Comparison of ENCODE assay signal across 8 mouse cellular contexts in genomic region chr11:78094504-78095143, GRCm38 (mm10). TPM values are rescaled to one million over a fixed set of nuclear protein-coding genes. Genes with fewer than 3 reads are reported as not detected.
A peak's percentile ranks its signal among the peaks of the same experiment; 100 is the strongest.
DNase-seq lines count a peak whose midpoint lies in the region; ATAC-seq lines count a peak whose summit lies in the region.

Fam222b (plus strand) TSS chr11:78094660.

- peak within 1 kb of the TSS; percentile 97 for H3K4me3 ChIP-seq in megakaryocyte, embryonic 14.5 days (replicated peaks)

- H3K4me1 ChIP-seq in megakaryocyte, embryonic 14.5 days: peaks cover 38% of the 10 kb centered on the region

- peak; percentile 93 for DNase-seq in ZHBTc4 (ENCODE audit: low read depth, low spot score)
- DNase-seq in gastrocnemius, adult 8-10 months (ENCODE audit: low spot score in 2 of 2): peak; percentile 85 to 93
- peak; percentile 57 for DNase-seq in hindlimb bud, embryonic 11.5 days (ENCODE audit: extremely low spot score, low read depth, low spot score)
- DNase-seq in left cerebral cortex, adult 8-10 months (ENCODE audit: low spot score in 2 of 2): peak; percentile 76 to 88
- DNase-seq in right cerebral cortex, postnatal 10 days (ENCODE audit: low spot score in 2 of 2): peak; percentile 94 to 95
- DNase-seq in urinary bladder, postnatal 25 days (ENCODE audit: low spot score): peak; percentile 91

- H3K36me3 ChIP-seq in megakaryocyte, embryonic 14.5 days (replicated peaks; ENCODE audit: low read length): peaks cover 1% of the 10 kb centered on the region

- H3K27me3 ChIP-seq in megakaryocyte, embryonic 14.5 days (replicated peaks): no peaks in the 10 kb centered on the region

- ATAC-seq in common myeloid progenitor, adult 5-6 weeks (replicated peaks; ENCODE audit: low read depth, poor library complexity, severe bottlenecking): peak; percentile 96

- H3K9me3 ChIP-seq in megakaryocyte, embryonic 14.5 days: no peaks in the 10 kb centered on the region

RNA-seq across cellular contexts. Expression of gene Fam222b, which starts in this region (rescaled TPM):
- total RNA-seq in common myeloid progenitor, adult 5-6 weeks (2017): 6.5 and 7.2 TPM in 2 replicates
- 1 to 10 TPM; 5.6 to 7.8 (median 7.3) TPM for total RNA-seq in gastrocnemius, adult 8-10 months (2022)
- 10 to 100 TPM; 24.6 to 27.7 (median 26.9) TPM for total RNA-seq in left cerebral cortex, adult 8-10 months (2022)
- polyA plus RNA-seq in megakaryocyte, embryonic 14.5 days (2012; ENCODE audit: insufficient read depth, low replicate concordance): 32.0 and 49.0 TPM in 2 replicates

Comparison
In these comparisons a context has a peak if more than half of its experiments do, and no peak if none do; other contexts are left out.
1. Peak in every context shown above with its lines: DNase-seq, ATAC-seq and H3K4me3 ChIP-seq.